Mouse (Mus musculus) embryonic fibroblast, embryonic 13.5 days (primary cell): Measurements from ENCODE around the gene Fads3.

Experiments
- CTCF ChIP-seq: IDR thresholded peaks from 2 replicates; pipeline ENCODE4 v1.5.1; 2011; ENCODE audit warnings: mild to moderate bottlenecking, control low read depth, low read length, moderate library complexity, borderline replicate concordance; ENCODE audit not compliant: insufficient read depth
- POLR2A ChIP-seq: IDR thresholded peaks from 2 replicates; pipeline ENCODE4 v1.6.1; 2011; ENCODE audit warnings: low read depth, mild to moderate bottlenecking, control low read depth, low read length, moderate library complexity

- no peak for TF ChIP-seq CTCF
- no peak for TF ChIP-seq POLR2A
Observed at GRCm38 (mm10) chr19:10050438-10050837, 9.1 kb downstream of the Fads3 start.
